Mouse (Mus musculus): ENCODE data around the gene Limk1.

Gene Limk1

DNA sequence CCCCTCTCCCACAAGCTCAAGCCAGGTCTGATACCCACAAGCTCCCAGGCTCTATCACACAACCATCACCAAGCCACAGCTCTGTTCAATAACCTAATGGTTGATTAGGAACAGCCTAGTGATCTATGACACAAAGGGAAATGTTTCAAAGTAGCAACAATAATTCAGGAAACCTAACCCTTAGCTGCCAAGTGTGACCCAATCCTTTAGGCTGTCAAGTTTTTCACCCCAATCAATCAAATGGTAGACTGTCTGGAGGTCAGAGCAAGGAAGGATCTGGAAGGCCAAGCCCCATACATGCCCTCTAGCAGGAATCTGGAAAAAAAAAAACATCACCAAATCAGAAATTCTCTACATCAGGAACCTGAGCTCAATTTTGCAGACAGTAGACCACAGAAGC is 57.6 kb downstream of the Limk1 start:
- no peak for DNase-seq (ENCODE audit: low spot score)

GRCm38 (mm10) chr5:134629508-134629907 is 58.9 kb downstream of the Limk1 start:
- DNase-seq (ENCODE audit: low spot score) = no peak

DNA sequence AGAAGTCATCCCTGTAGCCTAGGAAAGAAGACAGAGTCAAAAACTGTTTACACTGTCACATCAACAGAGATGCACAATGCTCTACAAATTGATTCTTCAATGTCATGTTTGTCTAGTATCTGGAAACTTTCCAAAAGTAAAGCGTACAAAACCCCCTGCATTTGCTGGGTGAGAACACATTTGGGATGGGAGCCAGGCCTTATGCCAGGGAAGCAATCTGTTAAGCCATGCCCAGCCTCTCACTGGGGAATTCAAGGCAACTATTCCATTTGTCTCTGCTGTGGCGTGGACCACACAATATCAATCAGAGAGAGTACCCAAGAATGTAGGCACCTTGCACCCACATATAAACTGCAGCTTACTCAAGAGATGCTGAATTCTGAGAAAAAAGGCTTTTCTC is 66.3 kb downstream of the Limk1 start:
- DNase-seq (ENCODE audit: low spot score) = no peak

DNA sequence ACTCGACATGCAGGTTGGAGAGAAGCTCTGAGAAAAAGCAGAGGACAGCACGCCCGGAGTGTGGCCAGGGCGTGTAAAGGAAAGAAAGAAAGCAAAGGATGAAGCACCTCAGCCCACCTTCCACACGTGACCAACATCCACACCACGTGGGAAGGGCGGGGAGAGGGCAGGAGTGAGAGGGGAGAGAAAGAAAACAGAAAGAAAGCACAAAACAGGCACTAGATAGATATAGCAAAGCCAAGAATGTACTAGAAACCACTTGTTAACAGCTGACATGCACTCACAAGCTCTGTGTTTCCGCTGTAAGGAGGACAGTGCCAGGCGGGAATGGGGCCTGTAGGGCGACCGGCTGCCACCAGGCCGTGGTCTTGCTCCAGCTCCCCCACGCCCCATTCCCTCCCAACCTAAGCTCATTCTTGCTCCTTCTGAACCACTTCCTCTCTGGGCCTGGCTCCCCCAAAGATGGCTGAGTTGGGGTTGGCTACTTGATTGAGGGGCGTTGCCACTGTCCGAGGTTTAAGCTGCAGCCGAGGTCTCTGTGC is 67.2 kb downstream of the Limk1 start:
- DNase-seq (ENCODE audit: low spot score) = no peak

- no peak for DNase-seq (ENCODE audit: low spot score)
These were observed 67.9 kb downstream of the Limk1 start for GRCm38 (mm10) chr5:134620457-134620856.

DNA sequence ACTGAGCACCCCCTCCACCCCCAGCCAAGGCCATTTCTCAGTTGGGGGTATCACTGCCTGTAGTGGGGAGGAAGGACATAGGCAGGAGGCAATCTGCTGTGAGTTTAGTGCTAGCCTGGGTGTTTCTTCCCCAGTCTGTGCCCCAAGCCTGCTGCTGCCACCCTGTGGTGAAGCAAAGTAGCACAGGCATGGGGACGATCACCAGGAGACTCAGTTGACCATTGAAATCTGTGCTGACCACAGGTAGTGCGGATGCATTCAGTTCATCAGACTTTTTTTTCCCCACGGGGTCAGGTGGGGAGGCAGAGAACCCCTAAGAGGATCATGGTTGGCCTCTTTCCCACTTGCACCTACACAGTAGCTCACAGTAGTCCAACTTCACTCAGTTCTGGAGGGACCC is 71.3 kb downstream of the Limk1 start:
- DNase-seq (ENCODE audit: low spot score) = peak; percentile 71

DNA sequence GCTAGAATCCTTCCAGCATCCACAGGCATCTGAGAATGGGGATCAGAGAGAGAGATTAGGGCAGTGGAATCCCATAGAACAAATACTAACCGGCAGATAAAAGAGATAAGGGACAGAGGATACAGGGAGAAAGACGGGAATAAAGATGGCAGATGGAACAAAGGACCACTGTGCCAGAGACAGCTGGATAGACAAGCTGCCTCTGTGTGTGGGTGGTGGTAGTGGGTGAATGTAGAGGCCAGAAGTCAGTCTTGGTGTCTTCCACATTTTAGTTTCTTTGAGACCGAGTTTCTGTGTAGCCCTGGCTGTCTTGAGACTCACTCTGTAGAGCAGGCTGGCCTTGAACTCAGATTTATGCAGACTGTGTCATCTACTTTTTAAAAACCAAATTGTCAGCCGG is 72.6 kb downstream of the Limk1 start:
- no peak for DNase-seq (ENCODE audit: low spot score)

DNA sequence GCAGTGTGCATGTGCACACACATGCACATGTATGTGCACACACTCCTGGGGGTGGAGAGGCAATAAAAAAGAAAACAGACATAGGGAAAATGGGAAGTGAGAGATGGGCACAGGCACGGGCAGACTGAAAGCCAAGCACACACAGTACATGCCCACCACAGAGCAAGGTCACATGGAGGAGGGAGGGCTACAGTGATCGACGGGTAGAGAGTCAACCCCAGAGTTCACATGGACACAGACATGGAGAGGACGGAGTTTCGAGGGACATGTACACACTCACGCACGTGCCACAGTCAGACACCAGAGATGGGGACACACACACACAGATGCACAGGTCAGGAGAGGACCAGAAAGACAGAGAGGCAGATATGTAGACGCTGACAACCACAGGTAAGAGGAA is 73.0 kb downstream of the Limk1 start:
- no peak for DNase-seq (ENCODE audit: low spot score)

- no peak for DNase-seq (ENCODE audit: low spot score)
These were observed 73.6 kb downstream of the Limk1 start, which contains the start of gene Lat2 for GRCm38 (mm10) chr5:134614802-134615201. Gene Lat2 (minus strand): TSS chr5:134615025.

GRCm38 (mm10) chr5:134614296-134614695 is 74.1 kb downstream of the Limk1 start:
- DNase-seq (ENCODE audit: low spot score) = no peak

DNA sequence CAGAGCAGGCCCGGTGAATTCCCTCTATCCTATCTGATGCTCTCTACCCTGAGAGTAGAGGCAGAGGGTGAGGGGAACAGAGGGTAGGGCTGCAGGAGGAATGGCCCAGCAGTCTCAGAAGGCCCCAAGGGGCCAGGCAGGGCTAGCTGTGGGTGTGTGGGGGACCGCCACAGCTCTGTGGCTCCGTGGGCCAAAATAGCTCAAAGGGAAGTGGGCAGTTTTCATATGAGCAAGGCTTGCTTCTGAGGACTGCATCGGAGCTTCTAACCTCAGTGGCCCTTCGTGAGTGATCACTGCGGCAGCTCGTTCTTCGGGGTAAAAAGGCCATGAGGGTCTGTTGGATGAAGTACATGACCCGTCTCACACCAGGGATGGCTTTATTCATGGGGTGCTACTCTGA is 74.7 kb downstream of the Limk1 start:
- DNase-seq (ENCODE audit: low spot score) = no peak

- DNase-seq (ENCODE audit: low spot score) = no peak
These were observed 76.4 kb downstream of the Limk1 start for GRCm38 (mm10) chr5:134611810-134612521.

DNA sequence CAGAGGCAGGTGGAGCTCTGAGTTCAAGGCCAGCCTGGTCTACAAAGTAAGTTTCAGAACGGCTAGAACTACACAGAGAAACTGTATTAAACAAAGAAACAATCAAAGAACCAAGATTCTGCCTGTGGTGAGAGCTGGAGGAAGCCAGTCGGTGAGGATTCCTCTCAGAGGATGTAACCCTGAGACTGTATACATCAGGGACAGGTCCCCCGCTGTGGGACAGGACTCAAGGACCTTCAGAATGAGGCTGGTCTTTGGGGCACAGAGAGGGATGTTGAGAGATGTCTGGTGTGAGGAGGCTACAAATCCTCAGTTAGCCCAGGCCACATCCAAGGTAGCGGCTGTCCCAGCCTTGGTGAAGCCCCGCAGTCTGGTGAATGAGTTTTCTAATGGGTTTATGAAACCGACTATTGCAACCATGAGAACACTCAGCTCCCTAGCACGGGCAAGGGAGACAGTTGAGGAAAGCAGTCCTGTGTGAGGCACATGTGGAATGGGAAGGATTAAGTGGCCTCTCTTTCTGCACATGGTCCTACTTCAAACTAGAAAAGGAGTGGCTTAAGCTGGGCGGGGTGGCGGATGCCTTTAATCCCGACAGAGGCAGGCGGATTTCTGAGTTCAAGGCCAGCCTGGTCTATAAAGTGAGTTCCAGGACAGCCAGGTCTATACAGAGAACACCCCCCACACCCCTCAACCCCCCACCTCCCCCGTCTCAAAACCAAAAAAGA is 78.3 kb downstream of the Limk1 start:
- no peak for DNase-seq (ENCODE audit: low spot score)

DNA sequence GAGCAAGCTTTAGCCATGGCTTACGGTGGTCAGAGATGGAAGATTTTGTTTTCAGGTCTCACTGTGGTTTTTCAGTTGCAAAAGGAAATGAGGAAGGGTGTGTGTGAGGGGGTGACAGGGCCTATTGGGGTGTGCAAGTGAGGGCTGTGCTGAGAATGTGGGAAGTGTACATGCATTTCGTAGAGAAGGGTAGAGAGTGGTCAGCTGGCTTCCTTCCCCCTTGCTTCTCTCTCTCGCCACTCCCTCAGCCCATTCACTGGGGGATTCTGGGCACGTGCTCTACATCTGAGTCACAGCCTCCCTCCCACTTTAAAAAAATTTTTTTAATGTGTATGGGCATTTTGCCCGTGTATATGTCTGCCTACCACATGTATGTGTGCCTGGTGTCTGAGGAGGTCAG is 81.3 kb downstream of the Limk1 start:
- no peak for DNase-seq (ENCODE audit: low spot score)

- DNase-seq (ENCODE audit: low spot score) = no peak
These were observed 82.1 kb downstream of the Limk1 start for GRCm38 (mm10) chr5:134606314-134606713.

Measured in urinary bladder, postnatal 25 days (tissue).